Mouse (Mus musculus) urinary bladder, adult 2 months (tissue): ENCODE data around the gene Cd79a. TPM values are rescaled to one million over a fixed set of nuclear protein-coding genes. Genes with fewer than 3 reads are reported as not detected.
"Not testable (repeated sequence)": the region's sequence is repeated elsewhere in the genome, so short reads cannot be mapped to it uniquely, and the experiment has no call there.

ENCODE experiments used
- DNase-seq: peaks from one replicate; pipeline ENCODE4 v3.0.0; 2022; ENCODE audit warnings: low spot score
- polyA plus RNA-seq: library from polyadenylated mRNA; depleted of rRNA; stranded (reverse); fragments of >200 nt; gene quantifications from 2 replicates; pipeline ENCODE4 v1.2.3, GENCODE M21; 2012

The Cd79a gene
- polyA plus RNA-seq, 1 experiment = 0.65 TPM

DNA sequence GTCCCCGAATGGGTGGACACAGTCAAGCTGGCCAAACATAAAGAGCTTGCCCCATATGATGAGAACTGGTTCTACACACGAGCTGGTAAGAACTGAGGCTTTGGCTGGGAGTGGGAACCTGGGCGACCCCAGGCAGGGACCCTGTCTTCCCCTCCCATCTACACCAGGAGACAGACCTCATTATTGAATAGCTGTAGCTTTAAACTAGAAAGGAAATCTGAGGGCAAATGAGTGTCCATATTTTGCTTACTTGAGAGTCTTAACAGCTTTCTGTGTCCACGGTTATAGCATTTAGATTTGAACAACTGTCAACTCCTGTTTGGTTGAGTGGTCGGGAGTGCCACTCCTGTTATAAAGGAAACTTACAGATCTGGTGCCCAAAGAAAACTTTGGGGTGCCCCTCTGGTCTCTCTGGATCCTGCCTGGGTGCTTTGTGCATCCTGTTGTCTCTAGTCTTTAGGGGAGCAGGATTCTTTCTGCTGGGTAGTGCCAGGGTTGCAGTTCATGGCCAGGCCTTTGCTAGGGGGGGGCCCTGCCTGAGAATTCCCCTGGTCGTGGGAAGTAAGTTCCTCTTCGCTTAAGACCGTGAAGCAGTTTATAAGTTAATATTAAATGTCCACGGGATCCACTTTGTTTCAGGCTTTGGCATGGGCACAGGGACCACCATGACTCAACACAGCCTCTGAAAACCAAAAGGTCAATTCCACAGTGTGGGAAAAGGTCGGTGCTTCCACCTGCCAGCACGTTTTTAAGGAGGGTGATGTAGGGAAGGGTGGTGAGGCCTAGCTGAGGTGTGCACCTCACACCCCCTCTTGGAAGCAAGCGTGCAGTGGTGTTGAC is 11.5 kb upstream of the Cd79a start:
- DNase-seq = no peak

DNA sequence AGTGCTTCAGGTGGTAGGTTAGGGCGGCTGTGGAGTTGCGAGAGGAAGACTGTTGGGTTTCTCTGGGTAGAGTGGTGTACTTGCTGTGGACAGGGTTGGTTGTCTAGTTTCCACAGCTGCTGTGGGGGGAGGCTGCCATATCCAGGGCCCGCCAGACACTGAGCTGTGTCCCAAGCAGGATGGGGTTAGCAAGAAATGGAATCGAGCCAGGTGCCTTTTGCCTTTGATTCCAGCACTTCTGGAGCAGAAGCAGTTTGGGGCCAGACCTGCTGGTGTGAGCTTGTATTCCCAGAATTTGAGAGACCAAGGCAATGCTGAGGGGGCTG is 10.9 kb upstream of the Cd79a start:
- DNase-seq = no peak

- DNase-seq = no peak
Observed at GRCm38 (mm10) chr7:24887096-24887495, 10.1 kb upstream of the Cd79a start.

GRCm38 (mm10) chr7:24889431-24890220 is 7.6 kb upstream of the Cd79a start:
- DNase-seq = no peak

DNA sequence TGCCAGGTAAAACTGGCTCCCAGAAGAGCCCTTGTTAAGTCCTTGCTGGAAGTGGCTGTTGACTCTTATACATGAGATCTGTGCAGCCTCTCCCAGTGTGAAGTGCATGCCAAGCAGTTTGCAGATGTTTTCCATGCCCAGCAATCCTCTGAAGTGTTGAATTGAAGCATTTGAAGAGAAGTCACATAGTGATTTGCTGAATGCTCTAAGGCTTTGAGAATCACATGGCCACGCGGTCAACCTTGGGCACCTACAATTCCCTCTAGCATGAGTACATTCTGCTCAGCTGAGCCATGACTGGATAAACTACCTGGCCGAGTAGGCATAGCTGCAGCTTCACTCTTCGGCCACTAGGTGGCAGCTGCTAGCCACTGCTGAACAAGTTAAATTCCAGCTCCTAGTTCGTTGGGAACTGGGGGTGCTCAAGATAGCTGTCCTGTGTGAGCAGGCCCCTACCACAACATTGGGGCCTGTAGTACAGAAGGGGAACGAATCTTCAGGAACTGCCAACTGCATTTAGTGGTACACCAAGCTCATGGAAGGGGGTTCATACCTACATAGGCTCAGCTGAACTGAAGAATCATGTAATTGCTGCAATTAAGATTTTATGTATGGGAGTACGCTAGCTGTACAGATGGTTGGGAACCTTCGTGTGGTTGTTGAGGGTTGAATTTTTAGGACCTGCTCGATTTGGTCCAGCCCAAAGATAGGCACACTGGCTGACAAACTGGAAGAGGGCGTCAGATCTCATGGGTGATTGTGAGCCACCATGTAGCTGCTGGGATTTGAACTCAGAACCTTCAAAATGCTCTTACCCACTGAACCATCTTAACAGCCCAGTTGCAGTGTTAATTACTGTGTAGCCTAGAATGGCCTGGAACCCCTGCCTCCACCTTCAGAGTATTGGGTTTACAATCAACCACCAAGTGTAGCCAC is 6.6 kb upstream of the Cd79a start:
- DNase-seq = no peak

DNA sequence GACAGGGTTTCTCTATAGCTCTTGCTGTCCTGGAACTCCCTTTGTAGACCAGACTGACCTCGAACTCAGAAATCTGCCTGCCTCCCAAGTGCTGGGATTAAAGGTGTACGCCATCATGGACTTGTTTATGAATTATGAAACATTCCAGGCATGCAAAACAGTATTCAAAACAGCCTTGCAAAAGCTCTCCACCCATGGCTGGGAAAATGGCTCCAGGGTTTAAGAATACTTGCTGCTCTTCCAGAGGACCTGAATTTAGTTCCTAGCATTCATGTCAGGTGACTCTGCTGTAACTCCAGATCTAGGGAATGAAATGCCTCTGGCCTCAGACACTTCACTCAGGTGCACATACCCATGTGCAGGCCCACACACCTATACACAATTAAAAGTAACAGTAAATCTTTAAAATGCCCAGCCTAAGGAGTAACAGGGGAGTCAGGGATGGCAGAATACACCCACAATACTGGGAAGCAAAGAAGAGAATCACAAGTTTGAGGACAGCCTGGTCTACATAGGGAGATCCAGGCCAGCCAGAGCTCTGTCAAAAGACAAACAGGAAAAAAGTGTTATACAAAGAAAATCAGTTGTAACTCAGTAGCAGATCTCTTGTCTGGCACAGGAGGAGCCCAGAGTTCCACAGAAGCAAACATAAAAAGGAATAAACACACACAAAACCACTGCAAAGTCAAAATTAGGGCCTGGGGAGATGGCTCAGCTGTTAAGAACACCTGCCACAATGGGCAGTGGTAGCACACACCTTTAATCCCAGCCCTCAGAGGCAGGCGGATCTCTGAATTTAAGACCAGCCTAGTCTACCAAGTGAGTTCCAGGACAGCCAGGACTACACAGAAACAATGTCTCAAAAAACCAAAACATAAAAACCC is 5.7 kb upstream of the Cd79a start:
- DNase-seq = no peak

DNA sequence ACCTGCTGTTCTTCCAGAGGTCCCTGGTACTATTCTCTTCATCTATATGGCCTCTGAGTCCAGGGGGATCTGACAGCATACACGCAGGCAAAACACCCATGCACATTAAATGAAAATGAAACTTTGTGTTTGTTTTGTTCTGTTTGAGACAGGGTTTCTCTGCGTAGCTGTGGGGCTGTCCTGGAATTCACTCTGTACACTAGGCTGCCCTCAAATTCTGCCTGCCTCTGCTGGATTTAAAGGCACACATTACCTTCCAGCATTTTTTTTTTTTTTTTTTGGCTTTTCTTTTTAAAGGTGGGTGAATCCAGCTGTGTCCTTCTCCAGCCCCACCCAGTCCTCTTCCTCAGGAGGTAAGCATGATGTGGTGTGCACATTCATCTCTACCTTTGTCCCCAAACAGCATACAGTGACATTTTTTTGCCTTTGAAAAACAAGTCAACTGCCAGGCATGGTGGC is 5.0 kb upstream of the Cd79a start:
- no peak for DNase-seq

DNA sequence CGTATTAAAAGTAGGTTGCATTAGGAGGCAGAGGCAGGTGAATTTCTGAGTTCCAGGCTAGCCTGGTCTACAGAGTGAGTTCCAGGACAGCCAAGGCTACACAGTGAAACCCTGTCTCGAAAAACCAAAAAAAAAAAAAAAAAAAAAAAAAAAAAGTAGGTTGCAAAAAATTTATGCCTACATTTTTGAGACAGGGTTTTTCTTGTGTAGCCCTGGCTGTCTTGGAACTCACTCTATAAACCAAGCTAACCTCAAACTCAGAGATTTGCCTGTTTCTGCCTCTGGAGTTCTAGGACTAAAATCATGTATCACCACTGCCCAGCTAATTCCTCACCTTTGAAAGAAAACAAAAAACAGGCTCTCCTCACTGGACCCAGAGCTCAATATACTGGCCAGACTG is 1.4 kb upstream of the Cd79a start:
- DNase-seq = not testable (repeated sequence)

- DNase-seq = no peak
Observed at GRCm38 (mm10) chr7:24896269-24896668, 912 bp upstream of the Cd79a start.

DNA sequence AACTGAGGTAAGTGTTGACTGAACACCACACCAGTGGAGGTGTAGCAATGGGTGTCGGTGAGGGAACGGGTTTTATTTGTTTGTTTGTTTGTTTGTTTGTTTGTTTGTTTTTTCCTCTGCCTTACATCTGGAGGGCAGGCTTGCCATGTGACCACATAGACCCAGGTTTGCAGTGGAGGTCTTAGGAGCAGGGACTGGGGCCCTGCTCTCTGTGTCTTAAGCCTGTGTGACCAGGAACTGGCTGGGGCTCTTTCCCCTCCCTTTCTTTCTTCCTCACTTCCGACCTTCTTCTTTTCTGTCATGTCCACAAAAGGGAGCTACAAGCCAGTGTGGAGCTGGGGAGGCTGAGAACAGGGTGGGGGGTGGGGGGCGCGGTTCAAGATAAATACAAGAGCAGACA is 778 bp downstream of the Cd79a start:
- DNase-seq = no peak

- DNase-seq = no peak
Observed at GRCm38 (mm10) chr7:24901114-24901513, 3.9 kb downstream of the Cd79a start.

GRCm38 (mm10) chr7:24901842-24902241 is 4.7 kb downstream of the Cd79a start:
- no peak for DNase-seq

DNA sequence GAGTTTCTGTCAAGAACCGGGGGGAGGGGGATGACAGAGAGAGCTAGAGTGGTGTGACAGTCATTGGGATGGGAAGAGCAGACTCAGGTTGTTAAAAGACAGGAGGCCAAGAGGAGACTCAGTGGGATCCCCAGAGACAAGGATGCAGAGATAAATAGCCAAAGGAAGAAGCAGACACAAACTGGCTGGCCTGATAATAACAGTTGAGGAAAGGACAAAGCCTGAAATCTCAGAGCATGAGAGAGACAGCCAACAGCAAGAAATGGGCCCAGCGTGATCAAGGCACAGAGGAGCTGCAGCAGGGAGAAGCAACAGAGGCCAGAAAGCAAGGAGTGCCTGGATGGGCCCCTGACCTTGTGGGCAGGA is 5.1 kb downstream of the Cd79a start:
- DNase-seq = no peak

GRCm38 (mm10) chr7:24902630-24903443 is 5.7 kb downstream of the Cd79a start, which contains the start of gene Arhgef1:
TSS of gene Arhgef1 (plus strand) at chr7:24902912.
- peak; percentile 64 for DNase-seq

DNA sequence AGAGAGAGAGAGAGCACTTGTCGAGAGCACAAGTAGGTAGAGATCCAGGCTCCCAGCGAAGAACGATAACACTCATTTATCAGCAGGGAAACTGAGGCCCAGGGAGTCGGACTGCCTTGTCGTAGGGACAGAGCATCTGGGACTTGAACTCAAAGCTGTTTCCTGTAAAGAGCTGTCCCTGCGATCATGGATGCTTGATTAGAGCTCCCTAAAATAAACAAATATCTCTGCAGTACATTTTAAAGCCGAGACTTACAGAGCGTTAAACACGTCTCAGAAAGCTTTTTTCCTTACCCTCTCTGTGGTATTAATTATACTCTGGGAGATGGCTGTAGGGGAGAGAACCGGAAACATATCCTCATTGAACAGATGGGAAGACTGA is 6.3 kb downstream of the Cd79a start:
- DNase-seq = no peak

GRCm38 (mm10) chr7:24904070-24904483 is 6.9 kb downstream of the Cd79a start:
- DNase-seq = peak; percentile 85

DNA sequence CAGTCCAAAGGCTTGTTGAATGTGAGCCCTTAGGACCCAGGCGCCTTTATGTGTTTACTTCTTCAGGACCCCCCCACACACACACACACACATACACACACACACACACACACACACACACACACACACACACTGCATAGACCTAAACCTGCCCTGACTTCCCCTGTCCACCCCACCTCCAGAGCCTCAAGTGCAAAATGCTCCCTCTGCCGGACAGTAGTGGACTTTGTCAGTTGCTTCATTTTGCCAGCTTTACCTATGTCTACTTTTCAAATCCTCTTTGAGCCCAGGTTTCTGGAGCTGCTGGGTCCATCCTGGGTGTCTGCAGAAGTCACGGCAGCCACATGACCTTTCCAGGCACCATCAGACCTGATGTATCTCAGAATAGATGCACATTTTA is 7.8 kb downstream of the Cd79a start:
- DNase-seq = no peak

DNA sequence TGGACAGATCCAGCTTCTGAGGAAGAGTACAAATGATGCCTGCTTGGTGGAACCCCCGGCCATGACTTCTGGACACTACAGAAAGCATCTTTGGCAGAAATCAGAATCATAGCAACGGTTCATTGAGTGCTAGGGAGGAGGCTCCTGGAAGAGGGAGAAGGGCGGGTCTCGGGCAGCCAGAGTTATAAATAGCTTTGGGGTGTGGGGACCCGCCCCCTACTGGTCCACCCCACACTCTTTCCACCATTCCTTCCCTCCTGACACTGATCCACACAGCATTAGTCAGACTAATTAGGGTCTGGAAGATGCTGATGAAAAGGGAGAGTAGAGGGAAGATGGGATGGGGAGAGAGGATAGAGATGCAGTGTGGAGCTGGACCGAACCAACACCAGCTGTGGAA is 9.4 kb downstream of the Cd79a start:
- DNase-seq = no peak

GRCm38 (mm10) chr7:24907211-24907748 is 10.1 kb downstream of the Cd79a start:
- no peak for DNase-seq

- DNase-seq = no peak
Observed at GRCm38 (mm10) chr7:24912480-24912879, 15.3 kb downstream of the Cd79a start.
